Mouse (Mus musculus): ENCODE data around the gene Cct8. TPM values are rescaled to one million over a fixed set of nuclear protein-coding genes. Genes with fewer than 3 reads are reported as not detected.

Cct8 gene
- polyA plus RNA-seq, 1 experiment from 2014 or later = 470 TPM

GRCm38 (mm10) chr16:87443245-87443644 lies 52.4 kb downstream of the Cct8 start:
- ATAC-seq (ENCODE audit: insufficient number of reproducible peaks, insufficient read depth, low FRiP score, low TSS enrichment, low read depth) = no peak
- Histone ChIP-seq H3K9me3 (no peaks in the 10 kb centered on the region), H3K27ac (no peak overlapping the region), H3K36me3 (no peaks in the 10 kb centered on the region), H3K27me3 (no peaks in the 10 kb centered on the region), H3K9ac (no peak overlapping the region), H3K4me2 (no peak overlapping the region), H3K4me3 (no peak overlapping the region), H3K4me1 (peaks cover 17% of the 10 kb centered on the region)

DNA sequence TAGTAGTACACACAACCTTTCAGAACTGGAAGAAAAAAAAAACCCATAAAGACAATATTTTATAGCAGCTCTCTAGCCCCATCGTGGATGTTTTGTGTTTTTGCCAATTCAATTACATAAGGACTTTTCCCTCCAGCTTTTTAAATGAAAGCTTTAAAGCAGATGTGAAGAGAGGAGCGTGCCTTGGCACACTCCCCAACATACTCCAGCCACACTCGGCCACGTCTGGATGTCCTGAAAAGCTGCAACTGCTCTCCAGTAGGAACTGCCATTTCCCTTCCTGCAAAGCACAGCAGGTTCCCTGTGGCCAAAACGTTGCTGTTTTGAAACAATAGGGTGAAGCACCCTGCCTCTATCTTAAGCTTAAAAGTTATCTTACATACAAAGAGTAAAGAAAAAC lies 53.4 kb downstream of the Cct8 start:
- Histone ChIP-seq H3K4me1 (peaks cover 17% of the 10 kb centered on the region), H3K9ac (no peak overlapping the region), H3K4me2 (no peak overlapping the region), H3K36me3 (no peaks in the 10 kb centered on the region), H3K27me3 (no peaks in the 10 kb centered on the region), H3K9me3 (no peaks in the 10 kb centered on the region), H3K27ac (no peak overlapping the region), H3K4me3 (no peak overlapping the region)
- ATAC-seq (ENCODE audit: insufficient number of reproducible peaks, insufficient read depth, low FRiP score, low TSS enrichment, low read depth) = no peak
- WGBS = 46% methylated on average over 5 of the region's 5 CpGs

- 23% methylated on average over 9 of the region's 9 CpGs for WGBS
- Histone ChIP-seq H3K9me3 (no peaks in the 10 kb centered on the region), H3K4me2 (peak overlapping the region; percentile 87), H3K4me1 (peaks cover 17% of the 10 kb centered on the region), H3K9ac (peak overlapping the region; percentile 89), H3K27ac (no peak overlapping the region), H3K4me3 (peak overlapping the region; percentile 71), H3K27me3 (no peaks in the 10 kb centered on the region), H3K36me3 (no peaks in the 10 kb centered on the region; the same call in 1 of the 2 replicates)
- ATAC-seq (ENCODE audit: insufficient number of reproducible peaks, insufficient read depth, low FRiP score, low TSS enrichment, low read depth) = no peak
Observed at GRCm38 (mm10) chr16:87441089-87441488, 54.6 kb downstream of the Cct8 start.

- under 1% methylated on average over 38 of the region's 38 CpGs for WGBS
Observed at GRCm38 (mm10) chr16:87440184-87440686, 55.4 kb downstream of the Cct8 start, which contains the start of gene Rwdd2b. Rwdd2b (minus strand) TSS chr16:87440573.

GRCm38 (mm10) chr16:87438697-87439096 lies 57.0 kb downstream of the Cct8 start:
- Histone ChIP-seq H3K36me3 (no peaks in the 10 kb centered on the region; the same call in 1 of the 2 replicates), H3K27me3 (no peaks in the 10 kb centered on the region), H3K4me2 (no peak overlapping the region), H3K9me3 (no peaks in the 10 kb centered on the region), H3K4me3 (no peak overlapping the region), H3K27ac (no peak overlapping the region), H3K4me1 (peaks cover 17% of the 10 kb centered on the region), H3K9ac (no peak overlapping the region)
- WGBS = 93% methylated on average over 8 of the region's 8 CpGs
- no peak for ATAC-seq (ENCODE audit: insufficient number of reproducible peaks, insufficient read depth, low FRiP score, low TSS enrichment, low read depth)

More at GRCm38 (mm10) chr16:87440184-87440686, 55.4 kb downstream of the Cct8 start, which contains the start of gene Rwdd2b:
- ATAC-seq (ENCODE audit: insufficient number of reproducible peaks, insufficient read depth, low FRiP score, low TSS enrichment, low read depth) = peak; percentile 92
- peak within 1 kb of the TSS; percentile 71 for H3K4me3 ChIP-seq
- H3K27me3 ChIP-seq = no peaks in the 10 kb centered on the region
- H3K36me3 ChIP-seq = no peaks in the 10 kb centered on the region; the same call in 1 of the 2 replicates
- peak within 1 kb of the TSS; percentile 91 for H3K27ac ChIP-seq
- peak within 1 kb of the TSS; percentile 87 for H3K4me2 ChIP-seq
- H3K4me1 ChIP-seq = peaks cover 17% of the 10 kb centered on the region
- H3K9me3 ChIP-seq = no peaks in the 10 kb centered on the region
- H3K9ac ChIP-seq = peak within 1 kb of the TSS; percentile 89

GRCm38 (mm10) chr16:87437096-87437495 lies 58.6 kb downstream of the Cct8 start:
- ATAC-seq (ENCODE audit: insufficient number of reproducible peaks, insufficient read depth, low FRiP score, low TSS enrichment, low read depth) = no peak
- Histone ChIP-seq H3K9ac (no peak overlapping the region), H3K36me3 (no peaks in the 10 kb centered on the region; the same call in 1 of the 2 replicates), H3K4me2 (no peak overlapping the region), H3K27ac (no peak overlapping the region), H3K4me3 (no peak overlapping the region), H3K27me3 (no peaks in the 10 kb centered on the region), H3K4me1 (peaks cover 17% of the 10 kb centered on the region), H3K9me3 (no peaks in the 10 kb centered on the region)
- WGBS = 93% methylated on average over 21 of the region's 21 CpGs

DNA sequence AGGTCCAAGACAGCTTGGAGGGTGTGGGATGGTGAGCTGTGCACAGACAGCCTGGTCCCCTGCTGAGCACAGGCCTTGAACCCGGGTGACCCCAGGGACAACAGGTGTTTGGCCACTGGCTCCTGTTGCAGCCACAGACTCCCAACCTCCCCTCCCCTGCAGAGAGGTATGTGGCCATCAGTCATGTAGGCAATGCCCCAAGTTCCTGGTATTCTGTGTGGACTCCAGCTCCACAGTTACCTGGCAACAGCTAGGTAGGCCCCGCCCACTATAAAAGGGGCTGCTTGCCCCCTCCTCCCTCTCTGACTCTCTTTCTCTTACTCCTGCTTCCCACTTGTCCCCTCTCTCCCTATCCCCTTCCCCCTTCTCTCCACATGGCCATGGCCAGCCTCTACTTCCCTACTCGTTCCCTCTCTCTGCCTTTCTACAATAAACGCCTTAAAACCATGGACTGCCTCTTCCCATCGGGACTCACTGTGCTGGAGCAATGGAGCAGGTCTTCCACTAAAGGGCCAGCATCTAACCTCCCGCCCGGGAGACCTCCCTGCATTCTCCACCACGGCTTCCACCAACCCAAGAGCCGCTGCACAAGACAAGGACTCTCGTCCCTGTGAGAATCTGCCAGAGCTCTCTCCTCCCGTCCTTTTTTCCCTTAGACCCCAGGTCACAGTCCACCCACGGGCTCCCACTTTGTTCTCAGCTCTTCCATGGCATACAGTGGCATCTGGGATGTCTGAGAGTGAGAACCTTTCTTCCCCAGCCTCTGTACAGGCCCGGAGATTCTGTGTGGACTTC lies 60.1 kb downstream of the Cct8 start:
- no peak overlapping the region for H3K9ac ChIP-seq
- H3K4me3 ChIP-seq = no peak overlapping the region
- no peaks in the 10 kb centered on the region; the same call in 1 of the 2 replicates for H3K36me3 ChIP-seq
- ATAC-seq (ENCODE audit: insufficient number of reproducible peaks, insufficient read depth, low FRiP score, low TSS enrichment, low read depth) = no peak
- WGBS = 82% methylated on average over 13 of the region's 13 CpGs
- no peaks in the 10 kb centered on the region for H3K27me3 ChIP-seq
- peaks cover 10% of the 10 kb centered on the region for H3K4me1 ChIP-seq
- H3K27ac ChIP-seq = no peak overlapping the region
- no peaks in the 10 kb centered on the region for H3K9me3 ChIP-seq
- H3K4me2 ChIP-seq = no peak overlapping the region

DNA sequence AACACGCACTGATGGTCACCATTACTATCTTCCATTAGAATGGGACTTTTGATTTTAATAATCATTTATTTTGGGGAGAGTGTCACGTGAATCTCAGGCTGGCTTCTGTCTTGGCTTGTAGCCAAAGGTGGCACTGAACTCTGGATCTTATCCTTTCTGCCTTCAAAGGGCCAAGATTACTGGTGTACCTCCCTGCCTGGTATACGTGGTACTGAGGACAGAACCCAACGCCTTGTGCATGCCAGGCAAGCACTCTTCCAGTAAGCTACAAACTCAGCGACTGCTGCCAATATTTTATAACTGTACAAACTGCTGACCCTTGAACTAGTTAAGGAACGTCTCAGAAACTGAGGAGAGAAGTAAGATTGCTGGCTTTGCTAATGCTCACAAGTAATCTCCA lies 60.7 kb downstream of the Cct8 start:
- Histone ChIP-seq H3K9ac (no peak overlapping the region), H3K36me3 (no peaks in the 10 kb centered on the region; the same call in 1 of the 2 replicates), H3K27ac (no peak overlapping the region), H3K4me3 (no peak overlapping the region), H3K4me1 (peaks cover 10% of the 10 kb centered on the region), H3K9me3 (no peaks in the 10 kb centered on the region), H3K27me3 (no peaks in the 10 kb centered on the region), H3K4me2 (no peak overlapping the region)
- WGBS = 78% methylated on average over 6 of the region's 6 CpGs
- no peak for ATAC-seq (ENCODE audit: insufficient number of reproducible peaks, insufficient read depth, low FRiP score, low TSS enrichment, low read depth)

GRCm38 (mm10) chr16:87434266-87434665 lies 61.4 kb downstream of the Cct8 start:
- Histone ChIP-seq H3K27me3 (no peaks in the 10 kb centered on the region), H3K36me3 (no peaks in the 10 kb centered on the region; the same call in 1 of the 2 replicates), H3K4me2 (no peak overlapping the region), H3K4me3 (no peak overlapping the region), H3K9ac (no peak overlapping the region), H3K4me1 (peaks cover 5% of the 10 kb centered on the region), H3K27ac (no peak overlapping the region), H3K9me3 (no peaks in the 10 kb centered on the region)
- 94% methylated on average over 7 of the region's 7 CpGs for WGBS
- ATAC-seq (ENCODE audit: insufficient number of reproducible peaks, insufficient read depth, low FRiP score, low TSS enrichment, low read depth) = no peak

Other genes starting within 250 kb of the Cct8 start
- 27.1 and 30.2 TPM in 2 replicates for gene N6amt1, start 141.7 kb downstream of the Cct8 start, polyA plus RNA-seq (2015; fragmentation: Nextera tagmentation; extraction: Ambion mirVana)
- 28.8 and 28.9 TPM in 2 replicates for gene Ltn1, start 63.3 kb downstream of the Cct8 start, polyA plus RNA-seq (2015; fragmentation: Nextera tagmentation; extraction: Ambion mirVana)
- gene Rwdd2b, start 55.3 kb downstream of the Cct8 start, polyA plus RNA-seq (2015; fragmentation: Nextera tagmentation; extraction: Ambion mirVana) = 10.5 and 13.6 TPM in 2 replicates
- gene Usp16, start 41.2 kb downstream of the Cct8 start, polyA plus RNA-seq (2015; fragmentation: Nextera tagmentation; extraction: Ambion mirVana) = 55.4 and 57.1 TPM in 2 replicates
- 0.15 TPM in 1 of 2 replicates, not detected in the other for gene Map3k7cl, start 57.5 kb upstream of the Cct8 start, polyA plus RNA-seq (2015; fragmentation: Nextera tagmentation; extraction: Ambion mirVana)
- 16.5 and 18.1 TPM in 2 replicates for gene Bach1, start 203.1 kb upstream of the Cct8 start, polyA plus RNA-seq (2015; fragmentation: Nextera tagmentation; extraction: Ambion mirVana)

All from embryonic facial prominence, embryonic 13.5 days (tissue).